Mouse (Mus musculus) erythroblast, embryonic 14.5 days (primary cell): ENCODE measurements around the gene Mrln.

ENCODE experiments used
- GATA1 ChIP-seq: IDR thresholded peaks from 2 replicates; pipeline ENCODE4 v1.6.1; 2012; ENCODE audit warnings: low read length, inconsistent platforms, mixed read lengths
- TAL1 ChIP-seq: IDR thresholded peaks from 3 replicates; pipeline ENCODE4 v1.6.1; 2012; ENCODE audit warnings: low read length, inconsistent platforms, mixed read lengths

GRCm38 (mm10) chr10:70225760-70226159 is 21.3 kb downstream of the Mrln start:
- TF ChIP-seq TAL1 (no peak), GATA1 (no peak)
